Mouse (Mus musculus) v-Abl transformed pro-B cells (cell line): ENCODE results near the gene Pom121.

ENCODE experiments used
- in situ Hi-C, 2 experiments: fragments of 400-800 bp; cut with MboI; formaldehyde crosslinking; loops; one replicate each; pipeline ENCODE4 v1.15.1; 2025; ENCODE audit not compliant: unreplicated experiment in 2 of 2

Gene Pom121

DNA sequence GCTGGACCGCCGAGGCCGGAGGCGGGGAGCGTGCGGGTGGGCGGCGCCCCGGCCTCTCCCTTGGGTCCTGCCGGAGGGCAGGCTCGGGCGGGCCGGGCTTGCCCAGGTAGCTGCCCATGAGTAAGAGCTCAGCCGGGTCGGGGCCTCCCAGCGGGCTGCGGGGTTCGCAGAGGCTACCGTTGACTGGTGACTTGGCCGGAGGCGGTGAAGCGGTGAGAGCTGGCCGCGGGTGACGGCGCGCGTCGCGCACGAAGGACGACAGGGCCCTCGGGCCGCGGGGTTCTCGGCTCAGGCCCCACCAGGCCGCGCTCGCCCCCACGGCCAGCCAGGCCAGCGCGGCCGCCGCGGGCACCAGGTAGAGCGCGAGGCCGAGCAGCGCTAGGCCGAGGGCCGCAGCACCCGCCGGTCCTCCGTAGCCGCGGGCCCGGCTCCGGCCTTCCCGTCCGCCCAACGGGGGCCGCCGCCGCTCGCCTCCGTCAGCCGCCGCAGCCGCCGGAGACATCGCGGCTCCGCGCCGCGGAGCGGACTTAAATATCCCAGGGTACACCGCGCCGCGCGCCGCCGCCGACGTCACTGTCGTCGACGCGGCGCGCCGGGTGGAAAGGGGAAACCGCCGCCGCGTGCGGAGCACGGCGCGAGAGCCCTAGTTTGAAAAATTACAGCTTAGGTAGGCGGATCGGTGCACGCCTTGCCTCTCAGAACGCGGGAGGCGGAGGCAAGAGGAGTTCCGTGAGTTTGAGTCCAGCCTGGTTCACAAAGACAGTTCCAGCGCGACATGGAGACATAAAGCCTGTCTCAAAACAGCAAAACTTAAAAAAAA is at the start of gene Pom121:
Pom121 (minus strand) TSS at position 543 of the 820 bp plus-strand sequence.
- in situ Hi-C loops: no loop called here

DNA sequence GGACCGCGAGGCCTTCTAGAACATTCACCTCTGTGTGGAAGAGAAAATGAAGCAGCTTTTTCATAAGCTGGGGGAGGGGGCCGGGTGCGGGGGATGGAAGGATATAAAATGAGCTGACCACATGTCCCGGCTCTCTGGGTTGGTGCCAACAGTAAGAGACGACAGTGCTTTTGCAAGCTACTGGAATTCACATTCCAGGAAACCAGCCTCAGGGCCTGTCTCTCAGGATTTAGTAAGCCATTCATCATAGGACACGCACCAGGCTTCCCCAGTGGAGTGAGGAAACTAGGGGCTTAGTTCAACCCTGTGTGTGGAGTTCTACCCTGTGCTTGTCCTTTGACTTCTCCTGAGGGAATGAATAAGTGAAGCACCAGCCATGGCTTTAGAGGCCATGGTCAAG is 48.1 kb upstream of the Pom121 start:
- in situ Hi-C loops: no loop called here

DNA sequence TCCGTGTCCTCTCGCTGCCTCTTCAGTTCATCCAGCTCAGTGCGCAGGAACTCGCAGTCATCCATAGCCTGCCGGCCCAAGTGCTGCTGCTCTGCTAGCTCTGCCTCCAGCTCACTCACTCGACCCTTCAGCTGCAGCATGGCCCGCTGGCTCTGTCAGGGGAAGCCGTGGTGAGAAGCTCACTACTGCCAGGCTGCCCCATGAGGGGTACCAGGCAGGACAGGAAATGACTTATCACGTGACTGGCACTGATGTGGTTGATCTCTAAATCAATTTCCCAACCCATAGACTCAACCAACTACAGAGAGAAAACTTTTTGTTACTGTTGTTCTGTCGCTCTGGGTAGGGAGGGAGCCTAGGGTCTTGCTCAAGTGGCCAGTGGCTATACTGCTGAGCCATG is 40.7 kb upstream of the Pom121 start:
- in situ Hi-C loops: loop anchor here in 1 of 2 experiments (10.0 kb wide), 1 partner anchor 50 kb away; no protein-coding TSS in a partner anchor

DNA sequence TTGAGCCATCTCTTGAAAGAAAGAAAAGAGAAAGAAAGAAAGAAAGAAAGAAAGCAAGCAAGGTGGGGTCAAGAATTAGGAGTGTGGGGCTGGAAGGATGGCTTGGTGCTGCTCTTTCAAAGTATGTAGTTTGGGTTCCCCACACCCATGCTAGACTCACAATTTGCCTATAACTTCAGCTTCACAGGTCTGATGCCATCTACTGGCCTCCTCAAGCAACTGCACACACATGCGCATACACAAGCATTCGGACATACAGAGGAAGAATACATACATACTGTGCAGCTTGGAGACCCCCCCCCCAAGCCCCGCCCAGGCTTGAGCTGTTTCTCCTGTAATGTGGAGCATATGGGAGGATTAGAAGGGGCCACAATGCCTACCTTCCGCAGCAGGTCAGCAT is 39.5 kb upstream of the Pom121 start:
- in situ Hi-C loops: loop anchor here in 1 of 2 experiments (10.0 kb wide), 1 partner anchor 51 kb away; no protein-coding TSS in a partner anchor

DNA sequence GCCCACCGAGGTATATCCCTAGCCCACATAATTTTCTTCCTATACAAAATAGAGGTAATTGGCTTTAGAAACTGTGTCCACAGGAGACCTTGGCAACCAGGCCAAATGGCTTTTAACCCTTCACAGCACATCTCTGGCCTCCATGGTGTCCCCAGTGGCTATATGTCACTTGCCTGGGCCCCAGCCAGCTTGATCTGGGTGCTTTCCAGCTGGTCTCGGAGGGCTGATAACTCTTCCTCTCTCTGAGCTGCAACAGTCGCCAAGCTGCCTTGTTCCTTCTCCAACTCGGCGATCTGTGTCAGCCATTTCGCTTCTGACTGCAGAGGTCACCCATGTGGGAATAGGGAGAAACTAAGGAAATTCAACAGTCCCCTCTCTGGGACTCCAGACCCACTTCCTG is 36.8 kb upstream of the Pom121 start:
- in situ Hi-C loops: loop anchor here in 1 of 2 experiments (10.0 kb wide), 1 partner anchor 54 kb away; no protein-coding TSS in a partner anchor

DNA sequence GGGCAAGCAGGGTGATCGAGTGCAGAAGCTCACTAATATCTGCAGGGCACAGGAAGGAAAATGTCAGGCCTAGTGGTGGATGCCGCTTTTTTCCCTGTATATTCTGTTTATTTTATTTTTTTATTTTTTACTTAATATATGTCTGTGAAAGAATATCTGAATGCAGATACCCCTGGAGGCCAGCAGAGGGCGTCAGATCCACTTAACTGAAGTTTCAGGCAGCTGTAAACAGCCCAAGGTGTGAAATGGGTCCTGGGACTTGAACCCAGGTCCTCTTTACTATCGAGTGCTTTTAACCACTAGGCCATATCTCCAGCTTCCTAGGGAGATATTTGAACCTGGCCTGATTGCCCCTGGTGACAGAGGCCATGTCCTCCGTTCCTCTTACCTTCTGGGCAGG is 34.4 kb upstream of the Pom121 start:
- in situ Hi-C loops: no loop called here

DNA sequence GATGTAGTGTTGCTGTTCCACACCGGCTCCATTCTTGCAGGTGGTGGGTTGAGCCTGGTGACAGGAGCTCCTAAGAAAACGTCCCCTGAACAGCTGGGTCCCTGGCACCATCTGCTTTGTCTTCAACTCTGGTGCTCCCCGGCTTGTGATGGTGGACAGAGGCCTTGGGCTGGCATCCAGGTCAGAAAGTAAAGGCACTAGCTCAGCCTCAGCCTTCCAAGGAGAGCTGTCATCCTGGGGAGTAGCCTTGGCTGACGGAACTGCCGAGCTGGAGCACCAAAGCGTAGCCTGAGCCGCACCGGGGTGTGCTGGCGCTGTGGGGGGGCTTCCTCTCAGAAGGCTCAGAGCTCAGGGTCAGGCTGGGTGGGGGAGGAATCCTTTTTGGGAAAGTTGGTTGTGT is 15.9 kb upstream of the Pom121 start:
- in situ Hi-C loops: no loop called here

DNA sequence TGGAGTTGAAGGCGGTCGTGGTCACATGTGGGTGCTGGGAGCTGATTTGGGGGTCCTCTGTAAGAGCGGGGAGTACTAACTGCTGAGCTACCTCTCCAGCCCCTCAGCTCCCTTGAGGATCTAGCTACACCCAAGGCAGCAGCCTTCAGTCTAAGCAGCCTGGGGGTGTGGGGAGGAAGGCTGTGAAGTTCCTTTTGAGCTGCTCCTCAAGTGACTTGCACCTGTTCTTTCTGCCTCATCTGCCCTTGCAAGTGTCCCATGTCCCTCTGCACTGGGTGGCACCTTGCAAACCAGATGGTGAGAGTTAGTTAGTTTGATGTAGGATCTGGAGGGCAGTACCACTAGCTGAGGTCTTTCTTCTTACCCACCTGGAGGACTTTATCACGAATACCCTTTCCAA is 13.8 kb upstream of the Pom121 start:
- in situ Hi-C loops: loop anchor here in 1 of 2 experiments (10.0 kb wide), 2 partner anchors 357 to 447 kb away; no protein-coding TSS in a partner anchor

DNA sequence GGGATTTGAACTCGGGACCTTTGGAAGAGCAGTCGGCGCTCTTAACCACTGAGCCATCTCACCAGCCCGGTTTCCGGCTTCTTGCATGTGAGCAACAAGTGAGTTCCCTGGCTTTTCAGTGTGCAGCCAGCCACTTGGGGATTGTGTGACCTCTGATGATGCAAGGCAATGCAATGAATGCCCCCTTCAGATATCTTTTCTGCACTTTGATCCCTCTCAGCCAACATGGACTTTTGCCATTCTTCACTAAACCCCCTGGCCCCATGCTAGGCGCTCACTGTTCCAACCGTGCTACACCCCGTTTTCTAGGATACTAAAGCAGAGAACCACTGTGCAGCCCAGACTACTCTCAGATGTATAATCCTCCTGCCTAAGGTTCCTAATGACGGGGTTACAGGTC is 11.1 kb upstream of the Pom121 start:
- in situ Hi-C loops: loop anchor here in 1 of 2 experiments (10.0 kb wide), 2 partner anchors 359 to 449 kb away; no protein-coding TSS in a partner anchor

DNA sequence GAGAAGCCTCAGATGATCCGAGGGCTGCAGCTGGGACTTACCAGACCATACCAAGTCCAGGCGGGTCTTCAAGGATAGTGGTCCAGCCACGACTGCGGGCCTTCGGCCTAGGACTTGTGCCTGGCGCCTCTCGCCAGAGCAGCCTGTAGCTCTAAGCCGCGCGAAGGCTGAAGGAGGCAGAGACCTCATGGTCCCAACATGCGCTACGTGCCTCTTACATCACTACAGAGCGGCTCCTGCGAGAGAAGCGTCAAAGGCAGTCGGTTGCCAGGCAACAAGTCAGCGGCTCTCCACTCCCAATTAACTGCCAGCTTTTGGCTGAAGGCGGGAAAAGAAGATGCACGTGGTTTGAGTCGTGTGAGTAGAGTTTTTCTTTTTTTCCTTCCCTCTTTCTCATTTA is 10.3 kb upstream of the Pom121 start:
- in situ Hi-C loops: loop anchor here (5.0 to 10.0 kb wide), 6 partner anchors 88 to 450 kb away; no protein-coding TSS in a partner anchor

DNA sequence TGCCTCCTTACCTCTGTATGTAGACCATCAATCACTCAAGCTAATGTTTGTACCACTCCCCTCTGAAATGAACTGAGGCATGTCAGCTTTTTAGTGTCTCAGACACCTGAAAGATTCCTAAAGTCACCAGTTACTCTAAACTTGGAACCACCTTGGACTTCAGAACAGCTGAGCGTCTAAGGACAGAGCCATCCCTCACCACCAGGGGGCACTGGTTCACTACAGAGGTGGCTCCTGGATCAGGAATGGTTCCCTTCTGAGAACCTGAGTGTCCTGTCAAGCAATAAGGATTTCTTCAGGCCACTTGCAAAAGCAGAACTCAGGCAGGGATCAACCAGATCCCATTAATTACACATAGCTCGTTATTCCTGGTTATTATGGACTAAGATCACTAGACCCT is 5.9 kb upstream of the Pom121 start:
- in situ Hi-C loops: loop anchor here (5.0 to 10.0 kb wide), 6 partner anchors 92 to 455 kb away; no protein-coding TSS in a partner anchor

DNA sequence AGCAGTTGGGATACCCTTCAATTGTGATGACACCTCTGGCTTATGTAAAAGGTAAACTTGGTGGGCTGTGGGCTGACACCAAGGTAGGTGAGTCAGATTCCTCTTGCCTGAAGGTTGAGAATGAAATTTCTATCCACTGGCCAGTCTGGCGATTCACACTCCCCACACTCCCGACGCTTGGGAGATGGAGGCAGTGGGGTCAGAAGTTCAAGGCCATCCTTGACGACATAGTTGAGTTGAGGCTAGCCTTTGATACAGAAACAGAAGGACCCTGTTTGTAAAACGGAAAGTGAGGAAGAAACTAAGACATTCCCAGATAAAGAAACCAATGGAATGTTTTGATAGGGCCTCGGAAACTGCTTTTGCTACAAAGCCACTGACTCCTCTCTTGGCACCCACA is 5.0 kb upstream of the Pom121 start:
- in situ Hi-C loops: no loop called here

DNA sequence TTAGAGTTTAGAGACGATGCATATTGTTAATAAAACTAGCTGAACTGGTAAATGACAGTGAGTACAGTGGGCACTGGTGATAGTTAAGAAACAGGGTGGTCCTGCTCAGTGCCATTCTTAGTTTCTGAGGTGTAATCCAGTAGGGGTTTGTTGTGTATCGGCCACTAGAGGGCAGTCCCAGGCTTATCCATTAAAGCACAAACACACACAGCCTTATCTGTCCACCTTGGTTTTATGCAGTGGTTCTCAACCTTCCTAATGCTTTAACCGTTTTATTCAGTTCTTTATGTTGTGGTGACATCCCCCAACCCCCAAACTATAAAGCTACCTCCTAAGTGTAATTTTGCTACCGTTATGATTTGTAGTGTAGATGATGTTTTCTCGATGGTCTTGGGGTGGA is 1.5 kb upstream of the Pom121 start:
- in situ Hi-C loops: no loop called here

DNA sequence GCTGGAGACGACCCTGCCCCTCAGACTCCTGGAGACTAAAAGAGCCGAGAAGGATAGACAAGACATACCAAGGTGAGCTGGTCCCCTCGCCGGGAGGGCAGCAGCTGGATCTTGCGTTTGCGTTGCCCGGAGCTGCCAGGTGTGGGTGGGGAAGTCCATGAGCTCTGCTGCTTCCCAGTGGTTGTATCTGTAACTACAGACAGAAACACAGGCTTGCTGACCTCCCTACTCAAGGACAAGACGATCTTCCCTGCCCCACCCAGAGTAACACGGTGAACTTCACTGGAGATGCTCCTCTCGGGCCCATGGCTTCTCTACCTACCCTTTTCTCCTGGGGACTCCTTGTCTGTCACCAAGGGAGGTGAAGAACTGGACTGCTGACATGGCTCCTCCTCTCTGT is 10.6 kb downstream of the Pom121 start:
- in situ Hi-C loops: no loop called here

DNA sequence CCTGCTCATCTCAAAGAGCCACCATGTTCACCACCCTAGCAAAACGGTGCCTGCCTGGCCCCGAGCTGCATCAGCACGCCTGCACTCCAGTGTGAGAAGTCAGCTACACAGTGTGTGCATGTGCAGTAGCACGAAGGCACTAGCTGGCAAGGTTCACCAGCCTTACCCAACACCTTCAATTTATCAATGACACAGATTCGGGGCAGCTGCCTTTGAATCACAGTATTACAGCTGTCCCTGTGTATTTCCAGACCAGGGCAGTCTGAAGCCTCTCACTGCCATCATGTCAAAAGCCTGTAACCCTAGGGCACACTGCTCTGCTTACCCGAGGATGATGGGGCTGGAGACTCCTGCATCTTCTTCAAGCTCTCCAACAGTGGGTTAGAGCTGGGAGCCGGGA is 11.6 kb downstream of the Pom121 start:
- in situ Hi-C loops: no loop called here

DNA sequence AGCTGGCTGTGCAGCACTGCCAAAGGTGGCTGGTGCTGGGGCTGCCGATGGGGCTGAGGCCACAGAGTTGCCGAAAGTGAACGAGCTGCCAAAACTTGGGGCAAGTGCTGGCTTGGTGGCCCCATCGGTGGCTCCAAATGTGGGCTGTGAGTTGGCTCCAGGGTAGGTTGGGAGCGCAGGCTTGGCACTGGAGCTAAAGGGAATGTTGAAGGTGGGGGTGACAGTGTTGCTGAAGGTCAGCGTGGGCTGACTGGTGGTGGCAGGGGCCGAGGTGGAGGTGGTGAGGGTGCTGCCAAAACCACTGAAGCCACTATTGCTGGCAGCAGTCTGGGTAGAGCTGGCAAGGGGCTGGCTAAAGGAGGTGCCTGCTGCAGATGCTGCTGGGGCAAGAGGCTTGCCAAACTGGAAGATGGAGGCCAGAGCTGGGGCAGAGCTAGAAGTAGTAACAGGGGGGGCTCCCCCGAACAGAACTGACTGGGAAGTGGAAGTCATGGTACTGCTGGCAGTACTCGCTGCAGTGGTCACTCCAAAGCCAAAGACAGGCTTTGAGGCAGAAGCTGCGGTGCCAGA is 12.9 kb downstream of the Pom121 start:
- in situ Hi-C loops: no loop called here

DNA sequence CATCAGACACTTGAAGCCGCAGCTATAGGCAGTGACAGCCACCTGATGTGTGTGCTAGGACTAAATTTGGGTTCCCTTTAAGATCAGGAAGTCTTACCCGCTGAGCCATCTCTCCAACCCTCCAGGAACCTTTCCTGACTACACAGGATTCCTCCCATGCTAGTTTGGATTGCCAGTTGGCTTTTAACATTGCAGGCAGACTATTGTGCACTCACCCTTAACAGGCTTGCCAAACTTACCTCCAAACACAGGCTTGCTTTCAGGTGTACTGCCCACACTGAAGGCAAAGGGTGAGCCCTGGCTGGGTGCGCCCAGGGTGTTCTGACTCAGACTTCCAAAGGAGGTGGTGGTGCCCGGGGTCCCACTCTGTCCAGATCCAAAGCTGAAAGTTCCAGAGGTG is 13.7 kb downstream of the Pom121 start:
- in situ Hi-C loops: no loop called here

DNA sequence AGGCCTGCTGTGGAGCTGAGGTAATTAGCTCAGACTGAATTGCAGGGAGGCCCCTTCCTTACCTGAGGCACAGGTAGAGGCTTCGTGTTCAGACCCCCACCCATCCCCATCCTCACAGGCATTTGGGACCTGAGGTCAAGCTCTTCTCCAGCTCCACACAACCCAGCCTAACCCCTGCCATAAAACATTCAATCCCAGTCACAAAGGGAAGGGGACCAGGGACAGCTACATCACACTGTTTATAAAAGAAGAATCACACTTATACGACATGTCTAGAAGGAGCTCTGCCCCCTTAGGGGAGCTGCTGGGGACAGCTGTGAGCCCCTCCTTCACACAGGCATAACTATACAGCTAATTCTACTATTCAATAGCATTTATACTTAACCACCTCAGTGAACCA is 18.0 kb downstream of the Pom121 start:
- in situ Hi-C loops: no loop called here

DNA sequence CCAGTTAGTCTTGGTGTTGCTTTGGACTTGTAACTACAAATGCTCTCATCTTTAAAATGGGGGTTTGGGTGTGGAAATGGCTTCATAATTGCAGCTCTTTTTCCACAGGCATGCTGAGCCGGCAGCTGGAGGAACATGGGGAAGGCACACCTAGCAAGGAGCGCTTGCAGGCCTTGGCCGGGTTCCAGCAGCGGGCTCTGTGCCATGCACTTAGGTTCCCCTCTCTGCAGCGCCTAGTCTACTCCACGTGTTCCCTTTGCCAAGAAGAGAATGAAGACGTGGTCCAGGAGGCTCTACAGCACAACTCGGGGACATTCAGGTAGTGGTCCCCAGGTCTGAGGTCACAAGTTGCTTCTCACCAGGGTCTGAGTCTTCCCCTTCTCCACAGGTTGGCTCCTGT is 19.2 kb downstream of the Pom121 start:
- in situ Hi-C loops: no loop called here

DNA sequence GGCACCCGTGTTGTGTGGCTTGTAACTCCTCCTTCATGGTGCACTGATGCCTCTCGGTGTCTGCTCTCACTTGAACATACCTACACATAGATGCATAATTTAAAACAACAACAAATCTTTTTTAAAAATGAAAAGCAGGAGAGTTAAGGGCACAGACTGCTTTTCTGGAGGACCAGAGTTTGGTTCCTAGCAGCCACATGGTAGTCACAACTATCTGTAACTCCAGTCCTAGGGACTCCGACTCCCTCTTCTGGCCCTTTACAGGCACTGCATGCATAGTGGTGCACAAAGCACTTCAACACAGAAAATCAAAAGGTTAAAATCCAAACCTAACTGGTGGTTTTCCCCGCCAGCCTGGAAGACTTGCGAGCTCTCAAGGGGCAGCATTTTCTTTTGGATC is 20.7 kb downstream of the Pom121 start:
- in situ Hi-C loops: no loop called here

DNA sequence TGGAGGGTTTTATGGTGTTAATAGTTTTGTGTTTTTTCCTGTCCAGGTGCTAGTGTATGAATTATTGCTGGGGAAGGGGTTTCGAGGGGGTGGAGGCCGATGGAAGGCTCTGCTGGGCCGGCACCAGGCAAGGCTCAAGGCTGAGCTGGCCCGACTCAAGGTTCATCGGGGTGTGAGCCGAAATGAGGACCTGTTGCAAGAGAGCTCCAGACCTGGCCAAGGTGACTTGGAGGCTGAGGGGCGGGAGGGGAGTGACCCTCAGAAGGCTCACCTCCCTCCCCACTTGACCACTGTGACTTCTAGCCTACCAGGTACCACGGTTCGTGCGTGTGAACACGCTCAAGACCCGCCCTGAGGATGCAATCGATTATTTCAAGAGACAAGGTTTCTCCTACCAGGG is 23.2 kb downstream of the Pom121 start:
- in situ Hi-C loops: no loop called here
